Mouse (Mus musculus) embryonic facial prominence, embryonic 11.5 days (tissue): ENCODE measurements around the gene Gal. TPM values are rescaled to one million over a fixed set of nuclear protein-coding genes. Genes with fewer than 3 reads are reported as not detected.

Source experiments
- ATAC-seq: fragments of 200-750 bp; cut with Nextera tagmentation; replicated peaks from 2 replicates; pipeline ENCODE4 v1.8.0; 2017; ENCODE audit warnings: low read depth; ENCODE audit not compliant: insufficient number of reproducible peaks, low FRiP score, low TSS enrichment
- DNase-seq: peaks from one replicate; pipeline ENCODE4 v3.0.0-alpha.2; 2015; ENCODE audit warnings: low spot score
- H3K27ac ChIP-seq: fragments of 300-500 bp; sonication (generic); replicated peaks from 2 replicates; pipeline ENCODE4 v1.5.1; 2014; ENCODE audit warnings: mild to moderate bottlenecking, low read depth, low read length, control low read depth
- H3K27me3 ChIP-seq: fragments of 300-500 bp; sonication (generic); 2 replicates; pipeline ENCODE4 v1.6.1; 2014; ENCODE audit warnings: mild to moderate bottlenecking, low read length, moderate library complexity, mixed read lengths; ENCODE audit not compliant: control insufficient read depth, insufficient read depth
- H3K36me3 ChIP-seq: fragments of 300-500 bp; sonication (generic); replicated peaks from 2 replicates; pipeline ENCODE4 v1.6.1; 2014; ENCODE audit warnings: low read depth, mild to moderate bottlenecking, low read length, moderate library complexity, mixed read lengths; ENCODE audit not compliant: control insufficient read depth, insufficient read depth
- H3K4me1 ChIP-seq: fragments of 300-500 bp; sonication (generic); 2 replicates; pipeline ENCODE4 v1.6.1; 2014; ENCODE audit warnings: low read length, mixed read lengths; ENCODE audit not compliant: control insufficient read depth, insufficient read depth
- H3K4me2 ChIP-seq: fragments of 300-500 bp; sonication (generic); 2 replicates; pipeline ENCODE4 v1.6.1; 2014; ENCODE audit warnings: low read depth, mild to moderate bottlenecking, control low read depth, low read length, moderate library complexity
- H3K4me3 ChIP-seq: fragments of 300-500 bp; sonication (generic); 2 replicates; pipeline ENCODE4 v1.5.1; 2014; ENCODE audit warnings: low read depth, low read length, control low read depth
- H3K9ac ChIP-seq: fragments of 300-500 bp; sonication (generic); replicated peaks from 2 replicates; pipeline ENCODE4 v1.6.1; 2014; ENCODE audit warnings: mild to moderate bottlenecking, control low read depth, low read length
- H3K9me3 ChIP-seq: fragments of 300-500 bp; sonication (generic); replicated peaks from 2 replicates; pipeline ENCODE4 v1.6.1; 2016; ENCODE audit warnings: mild to moderate bottlenecking, low read length, inconsistent platforms, mixed read lengths; ENCODE audit not compliant: control insufficient read depth
- WGBS: fragments of 180-500 bp; shearing (Covaris S2); extraction: QIAGEN DNeasy Blood & Tissue Kit; methylation state at CpG from one replicate; pipeline ENCODE4 v1.1.7; 2014; 5-methylcytosine and 5-hydroxymethylcytosine counted together
- polyA plus RNA-seq: library from polyadenylated mRNA; unstranded; fragments of >200 nt; fragmentation: Nextera tagmentation; extraction: Ambion mirVana; gene quantifications from 2 replicates; pipeline ENCODE4 v1.2.1, GENCODE M21; 2014

Gene Gal
- polyA plus RNA-seq, 1 experiment from 2014 or later: 2.6 TPM

- 88% methylated on average over 3 of the region's 3 CpGs for WGBS
- no peak overlapping the region for H3K27ac ChIP-seq
- no peak for DNase-seq
- no peaks in the 10 kb centered on the region for H3K4me1 ChIP-seq
- no peak overlapping the region for H3K4me3 ChIP-seq
- H3K9ac ChIP-seq: no peak overlapping the region
- no peaks in the 10 kb centered on the region for H3K9me3 ChIP-seq
- no peaks in the 10 kb centered on the region for H3K36me3 ChIP-seq
- ATAC-seq: no peak
- no peak overlapping the region for H3K4me2 ChIP-seq
- no peaks in the 10 kb centered on the region for H3K27me3 ChIP-seq
Measured at GRCm38 (mm10) chr19:3368276-3368675, 46.1 kb downstream of the Gal start.

- Histone ChIP-seq H3K4me3 (no peak overlapping the region), H3K27ac (no peak overlapping the region), H3K36me3 (no peaks in the 10 kb centered on the region), H3K4me2 (no peak overlapping the region), H3K9me3 (no peaks in the 10 kb centered on the region), H3K4me1 (no peaks in the 10 kb centered on the region), H3K9ac (no peak overlapping the region), H3K27me3 (no peaks in the 10 kb centered on the region)
- no peak for DNase-seq
- WGBS: 86% methylated on average over 3 of the region's 3 CpGs
- ATAC-seq: no peak
Measured at GRCm38 (mm10) chr19:3365089-3365488, 49.3 kb downstream of the Gal start.

GRCm38 (mm10) chr19:3363510-3363909 is 50.8 kb downstream of the Gal start:
- Histone ChIP-seq H3K36me3 (no peaks in the 10 kb centered on the region), H3K4me3 (no peak overlapping the region), H3K27ac (no peak overlapping the region), H3K9me3 (no peaks in the 10 kb centered on the region), H3K4me2 (no peak overlapping the region), H3K9ac (no peak overlapping the region), H3K4me1 (no peaks in the 10 kb centered on the region), H3K27me3 (no peaks in the 10 kb centered on the region)
- ATAC-seq (no peak), DNase-seq (no peak)
- 87% methylated on average over 4 of the region's 4 CpGs for WGBS

Other genes starting within 250 kb of the Gal start
- gene Mrpl21, start 131.6 kb downstream of the Gal start, polyA plus RNA-seq: 144 and 145 TPM in 2 replicates
- gene Ighmbp2, start 131.5 kb downstream of the Gal start, polyA plus RNA-seq: 6.0 and 7.6 TPM in 2 replicates
- gene Cpt1a, start 92.2 kb downstream of the Gal start, polyA plus RNA-seq: 9.5 and 10.0 TPM in 2 replicates
- gene Tesmin, start 25.7 kb downstream of the Gal start, polyA plus RNA-seq: 0.20 TPM in 1 of 2 replicates, not detected in the other
- gene Ppp6r3, start 161.2 kb upstream of the Gal start, polyA plus RNA-seq: 72.2 and 83.2 TPM in 2 replicates